Mouse (Mus musculus) embryonic facial prominence, embryonic 11.5 days (tissue): ENCODE results near the gene Filip1l. TPM values are rescaled to one million over a fixed set of nuclear protein-coding genes. Genes with fewer than 3 reads are reported as not detected.

Experiments
- ATAC-seq: fragments of 200-750 bp; cut with Nextera tagmentation; replicated peaks from 2 replicates; pipeline ENCODE4 v1.8.0; 2017; ENCODE audit warnings: low read depth; ENCODE audit not compliant: insufficient number of reproducible peaks, low FRiP score, low TSS enrichment
- DNase-seq: peaks from one replicate; pipeline ENCODE4 v3.0.0-alpha.2; 2015; ENCODE audit warnings: low spot score
- H3K27ac ChIP-seq: fragments of 300-500 bp; sonication (generic); replicated peaks from 2 replicates; pipeline ENCODE4 v1.5.1; 2014; ENCODE audit warnings: mild to moderate bottlenecking, low read depth, low read length, control low read depth
- H3K27me3 ChIP-seq: fragments of 300-500 bp; sonication (generic); 2 replicates; pipeline ENCODE4 v1.6.1; 2014; ENCODE audit warnings: mild to moderate bottlenecking, low read length, moderate library complexity, mixed read lengths; ENCODE audit not compliant: control insufficient read depth, insufficient read depth
- H3K36me3 ChIP-seq: fragments of 300-500 bp; sonication (generic); replicated peaks from 2 replicates; pipeline ENCODE4 v1.6.1; 2014; ENCODE audit warnings: low read depth, mild to moderate bottlenecking, low read length, moderate library complexity, mixed read lengths; ENCODE audit not compliant: control insufficient read depth, insufficient read depth
- H3K4me1 ChIP-seq: fragments of 300-500 bp; sonication (generic); 2 replicates; pipeline ENCODE4 v1.6.1; 2014; ENCODE audit warnings: low read length, mixed read lengths; ENCODE audit not compliant: control insufficient read depth, insufficient read depth
- H3K4me2 ChIP-seq: fragments of 300-500 bp; sonication (generic); 2 replicates; pipeline ENCODE4 v1.6.1; 2014; ENCODE audit warnings: low read depth, mild to moderate bottlenecking, control low read depth, low read length, moderate library complexity
- H3K4me3 ChIP-seq: fragments of 300-500 bp; sonication (generic); 2 replicates; pipeline ENCODE4 v1.5.1; 2014; ENCODE audit warnings: low read depth, low read length, control low read depth
- H3K9ac ChIP-seq: fragments of 300-500 bp; sonication (generic); replicated peaks from 2 replicates; pipeline ENCODE4 v1.6.1; 2014; ENCODE audit warnings: mild to moderate bottlenecking, control low read depth, low read length
- H3K9me3 ChIP-seq: fragments of 300-500 bp; sonication (generic); replicated peaks from 2 replicates; pipeline ENCODE4 v1.6.1; 2016; ENCODE audit warnings: mild to moderate bottlenecking, low read length, inconsistent platforms, mixed read lengths; ENCODE audit not compliant: control insufficient read depth
- WGBS: fragments of 180-500 bp; shearing (Covaris S2); extraction: QIAGEN DNeasy Blood & Tissue Kit; methylation state at CpG from one replicate; pipeline ENCODE4 v1.1.7; 2014; 5-methylcytosine and 5-hydroxymethylcytosine counted together
- polyA plus RNA-seq: library from polyadenylated mRNA; unstranded; fragments of >200 nt; fragmentation: Nextera tagmentation; extraction: Ambion mirVana; gene quantifications from 2 replicates; pipeline ENCODE4 v1.2.1, GENCODE M21; 2014

Gene Filip1l
- polyA plus RNA-seq, 1 experiment from 2014 or later = 24.2 TPM

DNA sequence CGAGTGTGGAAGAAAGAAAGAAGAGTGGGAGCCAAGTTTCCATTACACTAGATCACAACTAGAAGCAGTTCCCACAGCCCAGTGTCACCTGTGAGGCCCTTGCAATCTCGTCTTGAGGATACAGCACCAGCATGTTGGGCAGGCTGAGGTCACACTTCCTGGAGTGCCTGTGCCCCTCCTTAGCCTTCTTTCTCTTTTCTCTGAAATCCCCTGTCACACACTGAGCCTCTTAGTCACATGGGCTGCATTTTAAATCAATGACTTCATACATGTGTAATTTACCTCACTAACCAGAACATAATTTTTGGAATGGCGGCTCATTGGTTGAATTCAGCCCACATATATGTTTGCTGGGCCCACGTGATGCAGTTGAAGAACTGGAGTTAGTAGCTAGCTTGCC is 50.0 kb downstream of the Filip1l start:
- Histone ChIP-seq H3K4me2 (no peak overlapping the region), H3K4me3 (no peak overlapping the region), H3K36me3 (no peaks in the 10 kb centered on the region), H3K9me3 (no peaks in the 10 kb centered on the region), H3K27me3 (no peaks in the 10 kb centered on the region), H3K4me1 (no peaks in the 10 kb centered on the region), H3K9ac (no peak overlapping the region), H3K27ac (no peak overlapping the region)
- 82% methylated on average over 4 of the region's 4 CpGs for WGBS
- DNase-seq (no peak), ATAC-seq (no peak)

DNA sequence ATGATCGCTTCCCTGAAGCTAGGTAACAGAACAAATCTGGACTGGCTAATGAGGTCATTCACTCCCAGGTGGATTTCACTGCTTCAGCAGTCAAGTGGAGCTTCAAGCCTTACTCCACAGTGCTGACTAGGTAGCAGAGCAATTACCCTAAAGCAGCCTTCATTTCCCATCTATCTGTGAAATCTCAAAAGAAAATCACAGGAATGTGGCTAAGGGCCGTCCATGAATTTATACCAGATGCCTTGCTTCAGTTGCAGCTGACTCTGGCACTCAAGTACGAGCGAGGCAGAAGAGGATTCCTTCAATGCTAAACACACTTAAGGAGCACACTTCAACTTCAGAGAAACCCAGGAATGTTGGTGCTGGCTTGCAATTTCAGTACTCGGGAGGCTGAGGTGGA is 50.9 kb downstream of the Filip1l start:
- ATAC-seq (peak; percentile 64; the same call in 1 of the 2 replicates), DNase-seq (peak; percentile 70)
- H3K4me1 ChIP-seq = no peaks in the 10 kb centered on the region
- no peaks in the 10 kb centered on the region for H3K27me3 ChIP-seq
- no peaks in the 10 kb centered on the region for H3K36me3 ChIP-seq
- H3K4me3 ChIP-seq = no peak overlapping the region
- 39% methylated on average over 5 of the region's 5 CpGs for WGBS
- H3K9me3 ChIP-seq = no peaks in the 10 kb centered on the region
- no peak overlapping the region for H3K4me2 ChIP-seq
- H3K27ac ChIP-seq = no peak overlapping the region
- H3K9ac ChIP-seq = no peak overlapping the region

GRCm38 (mm10) chr16:57412766-57413165 is 59.9 kb downstream of the Filip1l start:
- ATAC-seq = no peak
- H3K9ac ChIP-seq = no peak overlapping the region; the same call in 1 of the 2 replicates
- H3K9me3 ChIP-seq = no peaks in the 10 kb centered on the region
- no peak overlapping the region for H3K4me2 ChIP-seq
- no peak overlapping the region for H3K4me3 ChIP-seq
- H3K4me1 ChIP-seq = no peaks in the 10 kb centered on the region; the same call in 1 of the 2 replicates
- no peaks in the 10 kb centered on the region for H3K27me3 ChIP-seq
- DNase-seq = no peak
- 45% methylated on average over 4 of the region's 4 CpGs for WGBS
- no peaks in the 10 kb centered on the region for H3K36me3 ChIP-seq
- no peak overlapping the region for H3K27ac ChIP-seq

DNA sequence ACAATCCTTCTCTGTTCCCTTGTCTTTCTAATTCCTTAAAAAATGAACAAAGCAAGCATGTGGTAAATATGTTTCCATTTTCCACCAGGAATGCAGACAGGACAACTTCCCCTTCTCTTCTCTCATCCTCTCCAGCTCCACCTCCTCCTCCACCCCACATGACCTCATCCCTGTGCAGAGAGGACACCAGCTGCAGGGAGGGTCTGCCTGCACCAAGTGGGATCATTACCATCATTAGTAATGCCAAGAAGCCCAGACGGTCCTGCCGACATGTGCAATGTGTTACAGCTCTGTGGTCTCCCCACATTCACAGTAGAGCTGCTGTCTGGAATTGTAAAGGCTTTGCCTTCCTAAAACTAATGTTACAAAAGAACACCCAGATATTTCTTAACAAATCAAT is 63.2 kb downstream of the Filip1l start:
- Histone ChIP-seq H3K4me2 (no peak overlapping the region), H3K9ac (no peak overlapping the region), H3K4me3 (no peak overlapping the region), H3K9me3 (no peaks in the 10 kb centered on the region), H3K27ac (no peak overlapping the region; the same call in 1 of the 2 replicates), H3K36me3 (no peaks in the 10 kb centered on the region), H3K27me3 (no peaks in the 10 kb centered on the region), H3K4me1 (no peaks in the 10 kb centered on the region; the same call in 1 of the 2 replicates)
- 26% methylated on average over 2 of the region's 2 CpGs for WGBS
- DNase-seq = peak; percentile 34
- ATAC-seq = no peak

- H3K4me1 ChIP-seq = no peaks in the 10 kb centered on the region; the same call in none of the 2 replicates
- no peaks in the 10 kb centered on the region for H3K9me3 ChIP-seq
- no peak for DNase-seq
- no peak overlapping the region for H3K4me3 ChIP-seq
- H3K27ac ChIP-seq = no peak overlapping the region
- no peaks in the 10 kb centered on the region for H3K36me3 ChIP-seq
- ATAC-seq = no peak
- WGBS = 77% methylated on average over 9 of the region's 9 CpGs
- H3K9ac ChIP-seq = no peak overlapping the region
- H3K4me2 ChIP-seq = no peak overlapping the region
- H3K27me3 ChIP-seq = no peaks in the 10 kb centered on the region
These were observed 64.1 kb downstream of the Filip1l start for GRCm38 (mm10) chr16:57417017-57417416.

- Histone ChIP-seq H3K4me1 (no peaks in the 10 kb centered on the region; the same call in none of the 2 replicates), H3K4me3 (no peak overlapping the region), H3K9me3 (no peaks in the 10 kb centered on the region), H3K36me3 (no peaks in the 10 kb centered on the region), H3K4me2 (no peak overlapping the region), H3K27me3 (no peaks in the 10 kb centered on the region), H3K27ac (no peak overlapping the region), H3K9ac (no peak overlapping the region)
- DNase-seq (no peak), ATAC-seq (no peak)
- 76% methylated on average over 1 of the region's 1 CpGs for WGBS
These were observed 65.1 kb downstream of the Filip1l start for GRCm38 (mm10) chr16:57417955-57418354.

GRCm38 (mm10) chr16:57419332-57419731 is 66.4 kb downstream of the Filip1l start:
- Histone ChIP-seq H3K9ac (no peak overlapping the region), H3K4me2 (no peak overlapping the region), H3K36me3 (no peaks in the 10 kb centered on the region), H3K4me1 (no peaks in the 10 kb centered on the region; the same call in none of the 2 replicates), H3K9me3 (no peaks in the 10 kb centered on the region), H3K27ac (no peak overlapping the region), H3K4me3 (no peak overlapping the region), H3K27me3 (no peaks in the 10 kb centered on the region)
- 68% methylated on average over 5 of the region's 5 CpGs for WGBS
- ATAC-seq (no peak), DNase-seq (no peak)

GRCm38 (mm10) chr16:57419881-57420280 is 67.0 kb downstream of the Filip1l start:
- no peak overlapping the region for H3K4me3 ChIP-seq
- no peaks in the 10 kb centered on the region for H3K27me3 ChIP-seq
- 90% methylated on average over 5 of the region's 5 CpGs for WGBS
- no peaks in the 10 kb centered on the region for H3K36me3 ChIP-seq
- H3K4me1 ChIP-seq = no peaks in the 10 kb centered on the region; the same call in none of the 2 replicates
- H3K9me3 ChIP-seq = no peaks in the 10 kb centered on the region
- H3K9ac ChIP-seq = no peak overlapping the region
- no peak for ATAC-seq
- no peak overlapping the region for H3K4me2 ChIP-seq
- no peak for DNase-seq
- no peak overlapping the region for H3K27ac ChIP-seq
